Mouse (Mus musculus): ENCODE data around the gene Mcat. TPM values are rescaled to one million over a fixed set of nuclear protein-coding genes. Genes with fewer than 3 reads are reported as not detected.

Mcat gene
- polyA plus RNA-seq, 1 experiment from 2014 or later = 25.8 TPM

DNA sequence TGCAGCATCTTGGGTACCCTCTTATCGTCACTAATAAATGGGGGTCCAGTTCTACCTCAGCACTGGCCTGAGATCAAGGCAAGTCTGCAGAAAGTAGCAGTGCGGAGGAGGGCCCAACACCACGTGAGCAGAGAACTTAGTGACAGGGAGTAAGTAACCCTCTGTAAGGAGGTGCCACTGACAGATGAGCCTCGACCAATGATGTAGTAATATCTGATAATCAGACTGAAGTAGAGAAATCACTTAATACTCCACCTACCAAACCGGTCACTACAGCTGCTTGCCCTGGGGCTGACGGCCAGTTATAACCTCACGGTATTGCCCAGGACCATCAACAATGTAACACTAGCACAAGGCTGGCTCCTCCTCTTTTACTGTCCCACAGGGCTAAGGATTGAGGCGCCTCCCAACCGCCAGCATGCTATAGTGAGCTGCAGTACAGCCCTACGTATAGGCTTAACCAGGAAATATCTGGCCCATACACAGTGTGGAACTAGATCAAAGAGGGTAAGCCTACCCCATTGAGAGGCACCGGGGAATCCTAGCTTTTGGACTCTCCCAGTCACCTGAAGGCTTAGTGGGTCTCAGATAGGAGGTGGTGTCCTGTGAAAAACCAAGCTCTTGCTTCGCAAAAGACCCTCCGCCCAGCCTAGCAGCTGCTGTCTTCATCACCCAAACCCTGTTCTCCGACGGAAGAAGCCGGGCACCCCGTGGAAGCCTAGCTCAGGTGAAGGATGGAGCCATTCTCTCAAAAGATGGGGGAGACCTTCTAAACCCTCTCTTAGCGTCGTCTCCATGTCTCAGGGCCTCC, 30.3 kb upstream of the Mcat start:
- no peak overlapping the region for H3K27ac ChIP-seq
- 11% methylated on average over 19 of the region's 19 CpGs for WGBS
- H3K9me3 ChIP-seq (replicated peaks) = no peaks in the 10 kb centered on the region
- ATAC-seq (replicated peaks; ENCODE audit: insufficient number of reproducible peaks, insufficient read depth, low FRiP score, low read depth) = peak; percentile 12
- H3K4me3 ChIP-seq = peak overlapping the region; percentile 87
- peaks cover 21% of the 10 kb centered on the region for H3K4me1 ChIP-seq (replicated peaks)
- H3K4me2 ChIP-seq = peak overlapping the region; percentile 73
- peak overlapping the region; percentile 78 for H3K9ac ChIP-seq
- no peaks in the 10 kb centered on the region for H3K36me3 ChIP-seq
- H3K27me3 ChIP-seq = no peaks in the 10 kb centered on the region

DNA sequence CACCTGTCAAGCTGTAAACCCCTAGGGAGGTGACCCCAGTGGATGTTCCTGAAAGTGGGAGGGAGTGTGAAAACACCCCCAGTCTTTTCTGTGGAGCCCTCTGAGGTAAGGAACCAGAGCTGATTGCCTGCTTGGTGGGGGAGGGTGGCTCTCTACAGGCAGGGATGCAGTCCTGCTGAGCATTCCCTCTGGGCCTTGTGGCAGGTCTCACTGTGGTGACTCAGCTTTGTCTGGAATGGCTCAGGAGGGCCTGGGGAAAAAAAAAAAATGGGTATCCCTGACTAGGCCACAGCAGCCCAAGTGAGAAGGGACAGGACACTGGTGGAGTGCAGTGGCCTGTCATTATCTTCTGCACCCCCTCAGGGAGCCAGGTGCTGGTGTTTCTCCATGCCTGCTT, 29.6 kb upstream of the Mcat start:
- Histone ChIP-seq H3K4me2 (peak overlapping the region; percentile 73), H3K9ac (no peak overlapping the region), H3K4me1 (replicated peaks) (peaks cover 21% of the 10 kb centered on the region), H3K27ac (no peak overlapping the region), H3K4me3 (peak overlapping the region; percentile 87; the same call in 1 of the 2 replicates), H3K9me3 (replicated peaks) (no peaks in the 10 kb centered on the region), H3K27me3 (no peaks in the 10 kb centered on the region), H3K36me3 (no peaks in the 10 kb centered on the region)
- 0 out of 2 replicates have a peak, but pooled peaks have one; percentile 16 for ATAC-seq (replicated peaks; ENCODE audit: insufficient number of reproducible peaks, insufficient read depth, low FRiP score, low read depth)

GRCm38 (mm10) chr15:83592260-83593188, 28.9 kb upstream of the Mcat start:
- 53% methylated on average over 8 of the region's 8 CpGs for WGBS
- Histone ChIP-seq H3K4me2 (peak overlapping the region; percentile 73; the same call in 1 of the 2 replicates), H3K27ac (no peak overlapping the region), H3K4me1 (replicated peaks) (peaks cover 21% of the 10 kb centered on the region), H3K36me3 (0 out of 2 replicates have a peak, but pooled peaks cover 1% of the 10 kb centered on the region), H3K4me3 (no peak overlapping the region), H3K9me3 (replicated peaks) (no peaks in the 10 kb centered on the region), H3K27me3 (no peaks in the 10 kb centered on the region), H3K9ac (no peak overlapping the region)
- ATAC-seq (replicated peaks; ENCODE audit: insufficient number of reproducible peaks, insufficient read depth, low FRiP score, low read depth) = no peak

DNA sequence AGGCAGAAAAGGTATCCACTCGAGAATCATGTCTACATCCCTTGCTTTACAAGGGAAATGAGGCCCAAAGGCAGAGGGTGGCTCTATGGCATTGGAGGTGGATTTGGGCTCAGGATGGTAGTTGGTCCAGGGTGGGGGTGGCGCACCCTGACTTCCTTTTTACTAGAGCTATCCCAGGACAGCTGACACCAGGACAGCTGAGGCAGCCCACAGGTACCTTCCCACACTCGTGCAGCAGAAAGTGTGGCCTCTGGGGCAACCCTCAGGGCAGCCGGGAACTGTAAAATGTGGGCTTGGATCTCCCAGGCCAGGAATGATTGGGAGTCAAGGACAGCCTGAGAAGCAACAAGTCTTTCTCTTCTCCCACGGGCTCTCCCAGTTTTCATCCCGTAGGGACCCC, 28.2 kb upstream of the Mcat start:
- Histone ChIP-seq H3K4me1 (replicated peaks) (peaks cover 21% of the 10 kb centered on the region), H3K27me3 (no peaks in the 10 kb centered on the region), H3K9ac (no peak overlapping the region), H3K27ac (no peak overlapping the region), H3K4me2 (no peak overlapping the region), H3K9me3 (replicated peaks) (no peaks in the 10 kb centered on the region), H3K36me3 (peaks cover 9% of the 10 kb centered on the region), H3K4me3 (no peak overlapping the region)
- WGBS = 74% methylated on average over 6 of the region's 6 CpGs
- no peak for ATAC-seq (replicated peaks; ENCODE audit: insufficient number of reproducible peaks, insufficient read depth, low FRiP score, low read depth)

GRCm38 (mm10) chr15:83590841-83591240, 27.3 kb upstream of the Mcat start:
- peaks cover 18% of the 10 kb centered on the region for H3K36me3 ChIP-seq
- no peak for ATAC-seq (replicated peaks; ENCODE audit: insufficient number of reproducible peaks, insufficient read depth, low FRiP score, low read depth)
- 84% methylated on average over 4 of the region's 4 CpGs for WGBS

DNA sequence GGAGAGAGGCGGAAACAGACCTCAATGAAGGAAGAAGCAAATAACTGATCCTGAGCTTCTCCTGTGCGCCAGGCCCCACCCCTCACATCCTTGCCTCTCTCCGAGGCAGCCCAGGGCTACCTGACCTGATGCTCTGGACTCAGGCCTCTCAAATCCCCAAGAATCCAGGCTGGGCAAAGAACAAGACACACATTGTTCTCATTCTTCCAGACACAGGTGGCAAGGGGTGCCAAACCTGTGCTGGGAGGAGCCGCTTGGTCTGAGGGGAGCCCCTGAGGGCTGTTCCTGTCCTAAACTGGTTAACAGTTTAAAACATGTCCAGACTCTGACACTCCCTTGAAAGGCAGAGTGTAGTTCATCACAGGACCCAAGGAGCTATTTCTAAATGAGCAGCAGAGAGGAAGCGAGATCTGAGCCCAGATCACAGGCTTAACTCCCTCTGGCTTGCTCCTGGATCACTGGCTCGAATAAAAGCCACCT, 21.2 kb upstream of the Mcat start:
- no peak overlapping the region for H3K4me3 ChIP-seq
- ATAC-seq (replicated peaks; ENCODE audit: insufficient number of reproducible peaks, insufficient read depth, low FRiP score, low read depth) = no peak
- H3K27ac ChIP-seq = no peak overlapping the region
- no peaks in the 10 kb centered on the region for H3K9me3 ChIP-seq (replicated peaks)
- H3K36me3 ChIP-seq = peaks cover 46% of the 10 kb centered on the region
- no peaks in the 10 kb centered on the region for H3K27me3 ChIP-seq
- H3K4me1 ChIP-seq (replicated peaks) = no peaks in the 10 kb centered on the region
- WGBS = 85% methylated on average over 6 of the region's 6 CpGs
- no peak overlapping the region for H3K9ac ChIP-seq
- H3K4me2 ChIP-seq = no peak overlapping the region

More at GRCm38 (mm10) chr15:83590841-83591240, 27.3 kb upstream of the Mcat start:
- Histone ChIP-seq H3K4me1 (replicated peaks) (peaks cover 21% of the 10 kb centered on the region), H3K9me3 (replicated peaks) (no peaks in the 10 kb centered on the region), H3K4me2 (no peak overlapping the region), H3K4me3 (no peak overlapping the region), H3K27ac (no peak overlapping the region), H3K9ac (no peak overlapping the region), H3K27me3 (no peaks in the 10 kb centered on the region)

DNA sequence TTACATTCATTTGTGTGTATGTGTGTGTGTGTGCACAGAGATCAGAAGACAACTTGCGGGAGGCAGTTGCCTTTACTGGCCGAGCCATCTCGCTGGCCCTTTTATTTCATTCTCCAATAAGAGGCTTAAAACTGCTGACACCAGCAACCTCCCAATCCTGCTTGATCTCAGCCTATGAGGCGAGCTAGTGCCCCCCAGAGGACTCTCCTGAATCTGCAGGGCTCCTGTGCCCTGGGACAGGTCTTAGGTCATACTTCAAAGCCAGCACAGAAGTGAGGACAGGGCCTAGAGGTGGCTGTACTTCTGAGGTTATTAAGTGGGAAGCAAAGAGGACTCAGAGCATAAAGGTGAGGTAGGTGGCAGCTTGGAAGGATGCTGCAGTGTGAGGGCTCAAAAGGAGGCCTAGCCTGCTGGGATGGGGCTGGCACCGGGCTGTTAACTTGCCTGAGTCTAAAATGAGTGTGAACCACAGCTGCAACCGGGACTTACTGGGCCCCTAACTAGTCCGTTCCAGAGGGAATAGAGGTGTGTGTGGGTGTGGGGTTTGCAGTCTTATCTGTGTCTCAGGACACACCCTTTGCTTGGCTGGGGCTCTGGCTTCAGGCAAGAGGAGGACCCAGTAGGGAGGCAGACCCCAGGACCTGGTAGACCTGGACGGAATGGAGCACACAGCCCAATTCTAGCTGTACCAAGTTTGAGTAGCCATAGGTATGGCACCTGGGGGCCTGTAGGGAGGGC, 20.0 kb upstream of the Mcat start:
- H3K4me3 ChIP-seq = no peak overlapping the region
- H3K9ac ChIP-seq = no peak overlapping the region
- H3K36me3 ChIP-seq = peaks cover 50% of the 10 kb centered on the region
- WGBS = 82% methylated on average over 8 of the region's 8 CpGs
- no peaks in the 10 kb centered on the region for H3K27me3 ChIP-seq
- no peak overlapping the region for H3K27ac ChIP-seq
- no peak for ATAC-seq (replicated peaks; ENCODE audit: insufficient number of reproducible peaks, insufficient read depth, low FRiP score, low read depth)
- H3K4me2 ChIP-seq = no peak overlapping the region
- H3K9me3 ChIP-seq (replicated peaks) = no peaks in the 10 kb centered on the region
- H3K4me1 ChIP-seq (replicated peaks) = no peaks in the 10 kb centered on the region

DNA sequence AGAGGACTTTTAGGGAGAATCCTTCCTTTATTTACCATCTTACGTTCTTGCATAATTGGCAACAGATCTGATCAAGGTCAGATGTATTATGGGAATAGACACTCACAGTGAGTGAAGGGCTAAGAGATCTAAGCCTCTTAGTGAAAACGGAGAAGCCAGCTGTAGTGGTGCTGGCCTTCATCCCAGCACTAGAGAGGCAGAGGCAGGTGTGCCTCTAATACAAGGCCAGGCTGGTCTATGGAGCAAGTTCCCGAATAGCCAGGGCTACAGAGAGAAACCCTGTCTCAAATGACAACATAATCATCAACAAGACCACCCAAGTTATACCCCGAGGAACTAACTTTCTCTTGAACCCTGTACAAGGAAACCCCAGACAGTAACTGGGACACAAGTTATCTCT, 19.3 kb upstream of the Mcat start:
- Histone ChIP-seq H3K9ac (no peak overlapping the region), H3K4me2 (no peak overlapping the region), H3K27me3 (no peaks in the 10 kb centered on the region), H3K27ac (no peak overlapping the region), H3K4me1 (replicated peaks) (no peaks in the 10 kb centered on the region), H3K4me3 (no peak overlapping the region), H3K9me3 (replicated peaks) (no peaks in the 10 kb centered on the region), H3K36me3 (peaks cover 53% of the 10 kb centered on the region)
- no peak for ATAC-seq (replicated peaks; ENCODE audit: insufficient number of reproducible peaks, insufficient read depth, low FRiP score, low read depth)
- 87% methylated on average over 4 of the region's 4 CpGs for whole genome bisulfite sequencing

DNA sequence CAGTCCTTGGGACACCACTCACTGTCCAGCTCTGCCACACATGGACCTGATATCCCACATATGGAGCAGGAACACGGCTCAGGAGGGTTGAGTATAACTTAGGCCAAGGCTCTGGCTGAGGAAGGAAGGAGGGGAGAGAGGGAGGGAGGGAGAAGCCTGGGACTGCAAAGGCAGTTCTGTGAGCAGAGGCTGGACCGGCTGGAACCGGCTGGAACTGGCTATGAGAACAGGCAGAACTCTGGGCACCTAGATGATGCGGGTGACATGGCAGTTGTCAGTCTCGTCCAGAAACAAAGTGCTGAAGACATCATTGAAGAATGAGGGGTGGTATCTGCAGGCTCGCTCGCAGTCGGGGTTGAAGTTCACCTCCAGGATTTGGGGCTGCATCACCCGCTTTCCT, 13.1 kb upstream of the Mcat start:
- 89% methylated on average over 9 of the region's 9 CpGs for WGBS
- Histone ChIP-seq H3K4me3 (no peak overlapping the region), H3K9ac (no peak overlapping the region), H3K36me3 (peaks cover 62% of the 10 kb centered on the region), H3K27ac (no peak overlapping the region), H3K4me1 (replicated peaks) (0 out of 2 replicates have a peak, but pooled peaks cover 2% of the 10 kb centered on the region), H3K4me2 (no peak overlapping the region), H3K9me3 (replicated peaks) (no peaks in the 10 kb centered on the region), H3K27me3 (no peaks in the 10 kb centered on the region)
- ATAC-seq (replicated peaks; ENCODE audit: insufficient number of reproducible peaks, insufficient read depth, low FRiP score, low read depth) = no peak

DNA sequence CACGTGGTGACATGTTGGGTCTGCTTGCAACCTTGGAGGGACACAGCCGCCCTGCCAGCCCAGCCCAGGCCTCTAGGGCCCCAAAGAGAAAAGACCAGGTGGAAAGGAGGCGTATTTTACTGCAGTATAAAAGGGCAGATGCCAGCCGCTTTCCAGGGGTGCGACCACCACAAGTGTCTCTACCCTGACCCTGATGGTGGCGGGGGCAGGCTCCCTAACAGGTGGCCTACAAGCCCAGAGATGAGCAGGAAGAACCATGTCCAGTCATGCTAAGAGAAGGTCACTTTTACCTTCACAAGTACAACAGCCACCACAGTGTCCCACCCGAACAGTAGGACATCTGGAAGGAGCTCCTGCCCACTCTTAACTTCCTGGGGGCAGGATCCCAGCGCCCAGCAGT, 12.0 kb upstream of the Mcat start:
- Histone ChIP-seq H3K9me3 (replicated peaks) (no peaks in the 10 kb centered on the region), H3K36me3 (peaks cover 51% of the 10 kb centered on the region), H3K27me3 (no peaks in the 10 kb centered on the region), H3K9ac (no peak overlapping the region), H3K27ac (no peak overlapping the region), H3K4me3 (no peak overlapping the region), H3K4me2 (no peak overlapping the region), H3K4me1 (replicated peaks) (0 out of 2 replicates have a peak, but pooled peaks cover 2% of the 10 kb centered on the region)
- no peak; the same call in 1 of the 2 replicates for ATAC-seq (replicated peaks; ENCODE audit: insufficient number of reproducible peaks, insufficient read depth, low FRiP score, low read depth)
- WGBS = 95% methylated on average over 8 of the region's 8 CpGs

Data from heart, embryonic 15.5 days (tissue).